Mouse (Mus musculus) thymus, adult 2 months (tissue): ENCODE results near the gene Cela2a.

Experiments used
- CTCF ChIP-seq: fragments of 200-500 bp; IDR thresholded peaks from 2 replicates; pipeline ENCODE4 v1.5.1; 2012; ENCODE audit warnings: mild to moderate bottlenecking, control low read depth, low read length, moderate library complexity, borderline replicate concordance; ENCODE audit not compliant: control insufficient read depth, poor library complexity, insufficient read depth; ENCODE audit errors: extremely low read depth
- POLR2A ChIP-seq: fragments of 200-500 bp; IDR thresholded peaks from 2 replicates; pipeline ENCODE4 v1.6.1; 2012; ENCODE audit warnings: mild to moderate bottlenecking, low read length, control low read depth, moderate library complexity; ENCODE audit not compliant: control insufficient read depth, poor library complexity, insufficient read depth; ENCODE audit errors: extremely low read depth

- TF ChIP-seq POLR2A (no peak), CTCF (no peak)
These were observed 34.0 kb downstream of the Cela2a start for GRCm38 (mm10) chr4:141791951-141792350.
